Mouse (Mus musculus): ENCODE data around the gene Msi2. TPM values are rescaled to one million over a fixed set of nuclear protein-coding genes. Genes with fewer than 3 reads are reported as not detected.

Gene Msi2
- polyA plus RNA-seq, 1 experiment, result 69.3 TPM

- Histone ChIP-seq H3K4me1 (ENCODE audit: control insufficient read depth, insufficient read depth, low read length) (no peaks in the 10 kb centered on the region), H3K27ac (ENCODE audit: control insufficient read depth, insufficient read depth, low read depth, low read length) (no peak overlapping the region), H3K4me3 (ENCODE audit: control insufficient read depth, low read depth, low read length) (no peak overlapping the region), H3K36me3 (ENCODE audit: control insufficient read depth, insufficient read depth, low read length) (no peaks in the 10 kb centered on the region), H3K27me3 (ENCODE audit: control insufficient read depth, insufficient read depth, low read length) (no peaks in the 10 kb centered on the region)
- TF ChIP-seq POLR2A (IDR thresholded peaks at IDR 0.05; ENCODE audit: control insufficient read depth, low read depth, low read length), result no peak
- no peak for TF ChIP-seq CTCF (IDR thresholded peaks at IDR 0.05; ENCODE audit: control insufficient read depth, insufficient read depth, insufficient replicate concordance, low read depth, low read length)
Measured at GRCm38 (mm10) chr11:88467498-88468245, 250.6 kb downstream of the Msi2 start.

GRCm38 (mm10) chr11:88463951-88464350 lies 254.4 kb downstream of the Msi2 start:
- no peak overlapping the region for H3K4me3 ChIP-seq (ENCODE audit: control insufficient read depth, low read depth, low read length)
- H3K4me1 ChIP-seq (ENCODE audit: control insufficient read depth, insufficient read depth, low read length), result peaks cover 4% of the 10 kb centered on the region
- H3K36me3 ChIP-seq (ENCODE audit: control insufficient read depth, insufficient read depth, low read length), result no peaks in the 10 kb centered on the region

GRCm38 (mm10) chr11:88462789-88463188 lies 255.5 kb downstream of the Msi2 start:
- Histone ChIP-seq H3K4me1 (ENCODE audit: control insufficient read depth, insufficient read depth, low read length) (peaks cover 4% of the 10 kb centered on the region), H3K27ac (ENCODE audit: control insufficient read depth, insufficient read depth, low read depth, low read length) (no peak overlapping the region), H3K4me3 (ENCODE audit: control insufficient read depth, low read depth, low read length) (no peak overlapping the region), H3K36me3 (ENCODE audit: control insufficient read depth, insufficient read depth, low read length) (no peaks in the 10 kb centered on the region), H3K27me3 (ENCODE audit: control insufficient read depth, insufficient read depth, low read length) (no peaks in the 10 kb centered on the region)
- TF ChIP-seq CTCF (IDR thresholded peaks at IDR 0.05; ENCODE audit: control insufficient read depth, insufficient read depth, insufficient replicate concordance, low read depth, low read length) (no peak), POLR2A (IDR thresholded peaks at IDR 0.05; ENCODE audit: control insufficient read depth, low read depth, low read length) (no peak)

More at GRCm38 (mm10) chr11:88463951-88464350, 254.4 kb downstream of the Msi2 start:
- H3K27me3 ChIP-seq (ENCODE audit: control insufficient read depth, insufficient read depth, low read length), result no peaks in the 10 kb centered on the region
- no peak overlapping the region for H3K27ac ChIP-seq (ENCODE audit: control insufficient read depth, insufficient read depth, low read depth, low read length)
- TF ChIP-seq POLR2A (IDR thresholded peaks at IDR 0.05; ENCODE audit: control insufficient read depth, low read depth, low read length) (no peak), CTCF (IDR thresholded peaks at IDR 0.05; ENCODE audit: control insufficient read depth, insufficient read depth, insufficient replicate concordance, low read depth, low read length) (no peak)

- no peaks in the 10 kb centered on the region for H3K27me3 ChIP-seq (ENCODE audit: control insufficient read depth, insufficient read depth, low read length)
- peaks cover 4% of the 10 kb centered on the region for H3K4me1 ChIP-seq (ENCODE audit: control insufficient read depth, insufficient read depth, low read length)
- TF ChIP-seq POLR2A (IDR thresholded peaks at IDR 0.05; ENCODE audit: control insufficient read depth, low read depth, low read length) (no peak), CTCF (IDR thresholded peaks at IDR 0.05; ENCODE audit: control insufficient read depth, insufficient read depth, insufficient replicate concordance, low read depth, low read length) (no peak)
- H3K27ac ChIP-seq (ENCODE audit: control insufficient read depth, insufficient read depth, low read depth, low read length), result peak overlapping the region; percentile 45; the same call in 1 of the 2 replicates
- no peaks in the 10 kb centered on the region for H3K36me3 ChIP-seq (ENCODE audit: control insufficient read depth, insufficient read depth, low read length)
- H3K4me3 ChIP-seq (ENCODE audit: control insufficient read depth, low read depth, low read length), result no peak overlapping the region
Measured at GRCm38 (mm10) chr11:88461601-88462000, 256.7 kb downstream of the Msi2 start.

- no peak overlapping the region for H3K4me3 ChIP-seq (ENCODE audit: control insufficient read depth, low read depth, low read length)
Measured at GRCm38 (mm10) chr11:88459946-88460736, 258.2 kb downstream of the Msi2 start.

GRCm38 (mm10) chr11:88457241-88457738 lies 261.0 kb downstream of the Msi2 start:
- Histone ChIP-seq H3K27me3 (ENCODE audit: control insufficient read depth, insufficient read depth, low read length) (no peaks in the 10 kb centered on the region), H3K4me3 (ENCODE audit: control insufficient read depth, low read depth, low read length) (no peak overlapping the region), H3K4me1 (ENCODE audit: control insufficient read depth, insufficient read depth, low read length) (peaks cover 4% of the 10 kb centered on the region), H3K27ac (ENCODE audit: control insufficient read depth, insufficient read depth, low read depth, low read length) (no peak overlapping the region), H3K36me3 (ENCODE audit: control insufficient read depth, insufficient read depth, low read length) (no peaks in the 10 kb centered on the region)
- no peak for TF ChIP-seq CTCF (IDR thresholded peaks at IDR 0.05; ENCODE audit: control insufficient read depth, insufficient read depth, insufficient replicate concordance, low read depth, low read length)
- TF ChIP-seq POLR2A (IDR thresholded peaks at IDR 0.05; ENCODE audit: control insufficient read depth, low read depth, low read length), result no peak

More at GRCm38 (mm10) chr11:88459946-88460736, 258.2 kb downstream of the Msi2 start:
- peaks cover 4% of the 10 kb centered on the region for H3K4me1 ChIP-seq (ENCODE audit: control insufficient read depth, insufficient read depth, low read length)
- no peak for TF ChIP-seq POLR2A (IDR thresholded peaks at IDR 0.05; ENCODE audit: control insufficient read depth, low read depth, low read length)
- TF ChIP-seq CTCF (IDR thresholded peaks at IDR 0.05; ENCODE audit: control insufficient read depth, insufficient read depth, insufficient replicate concordance, low read depth, low read length), result no peak
- no peaks in the 10 kb centered on the region for H3K27me3 ChIP-seq (ENCODE audit: control insufficient read depth, insufficient read depth, low read length)
- H3K36me3 ChIP-seq (ENCODE audit: control insufficient read depth, insufficient read depth, low read length), result no peaks in the 10 kb centered on the region
- H3K27ac ChIP-seq (ENCODE audit: control insufficient read depth, insufficient read depth, low read depth, low read length), result peak overlapping the region; percentile 15; the same call in 1 of the 2 replicates
